Mouse (Mus musculus) layer of hippocampus, adult 2 months (tissue): ENCODE measurements around the gene Slc2a10. TPM values are rescaled to one million over a fixed set of nuclear protein-coding genes. Genes with fewer than 3 reads are reported as not detected.
"Not testable (repeated sequence)": the region's sequence is repeated elsewhere in the genome, so short reads cannot be mapped to it uniquely, and the experiment has no call there.

Source experiments
- DNase-seq, 2 experiments: peaks; one replicate each; pipeline ENCODE4 v3.0.0; 2022; ENCODE audit warnings: low spot score in 2 of 2
- H3K27ac ChIP-seq: fragments of 200-600 bp; 2 replicates; pipeline ENCODE4 v1.8.1; 2022
- H3K4me3 ChIP-seq: fragments of 200-600 bp; 2 replicates; pipeline ENCODE4 v1.8.1; 2022; ENCODE audit warnings: mild to moderate bottlenecking
- CTCF ChIP-seq: fragments of 200-600 bp; conservative IDR thresholded peaks from 2 replicates; pipeline ENCODE4 v1.8.1; 2022; ENCODE audit warnings: antibody characterized with exemption, mild to moderate bottlenecking, moderate library complexity
- total RNA-seq, 2 experiments: library from RNA; stranded (reverse); gene quantifications; 2 replicates each; pipeline ENCODE4 v1.2.3; 2021

Gene Slc2a10
- total RNA-seq, 2 experiments from 2014 or later = 0.91 to 0.92 TPM

- DNase-seq = no peak
- Histone ChIP-seq H3K4me3 (no peak overlapping the region), H3K27ac (peak overlapping the region; percentile 76)
- TF ChIP-seq CTCF = no peak
These were observed 17.2 kb upstream of the Slc2a10 start for GRCm38 (mm10) chr2:165486401-165486800.

GRCm38 (mm10) chr2:165486881-165487535 lies 16.6 kb upstream of the Slc2a10 start:
- peak; percentile 43 to 67 for DNase-seq
- peak; percentile 95 for TF ChIP-seq CTCF
- Histone ChIP-seq H3K27ac (peak overlapping the region; percentile 76), H3K4me3 (no peak overlapping the region)

GRCm38 (mm10) chr2:165492648-165493553 lies 10.7 kb upstream of the Slc2a10 start, which contains the start of gene Trp53rka:
Trp53rka (minus strand) TSS chr2:165493324.
- DNase-seq = peak; percentile 77 to 85

GRCm38 (mm10) chr2:165493587-165494210 lies 9.9 kb upstream of the Slc2a10 start:
- H3K4me3 ChIP-seq = peak overlapping the region; percentile 82
- peak; percentile 53 to 79 for DNase-seq
- H3K27ac ChIP-seq = peak overlapping the region; percentile 95
- TF ChIP-seq CTCF = no peak

More at GRCm38 (mm10) chr2:165492648-165493553, 10.7 kb upstream of the Slc2a10 start, which contains the start of gene Trp53rka:
- peak within 1 kb of the TSS; percentile 82 for H3K4me3 ChIP-seq
- TF ChIP-seq CTCF = no peak
- peak within 1 kb of the TSS; percentile 95 for H3K27ac ChIP-seq

GRCm38 (mm10) chr2:165494495-165494894 lies 9.1 kb upstream of the Slc2a10 start:
- TF ChIP-seq CTCF = no peak
- Histone ChIP-seq H3K4me3 (no peak overlapping the region), H3K27ac (peak overlapping the region; percentile 95)
- no peak for DNase-seq

GRCm38 (mm10) chr2:165496251-165496650 lies 7.3 kb upstream of the Slc2a10 start:
- TF ChIP-seq CTCF = peak; percentile 78
- DNase-seq = peak; percentile 56 to 77

GRCm38 (mm10) chr2:165497706-165498275 lies 5.8 kb upstream of the Slc2a10 start:
- TF ChIP-seq CTCF = no peak
- Histone ChIP-seq H3K4me3 (no peak overlapping the region), H3K27ac (no peak overlapping the region)
- no peak for DNase-seq

More at GRCm38 (mm10) chr2:165496251-165496650, 7.3 kb upstream of the Slc2a10 start:
- Histone ChIP-seq H3K27ac (no peak overlapping the region), H3K4me3 (no peak overlapping the region)

GRCm38 (mm10) chr2:165498816-165499215 lies 4.8 kb upstream of the Slc2a10 start:
- no peak for DNase-seq
- Histone ChIP-seq H3K27ac (no peak overlapping the region), H3K4me3 (no peak overlapping the region)
- no peak for TF ChIP-seq CTCF

- no peak for DNase-seq
- H3K4me3 ChIP-seq = no peak overlapping the region
- no peak for TF ChIP-seq CTCF
- H3K27ac ChIP-seq = no peak overlapping the region
These were observed 6.1 kb downstream of the Slc2a10 start for GRCm38 (mm10) chr2:165509686-165510085.

GRCm38 (mm10) chr2:165510466-165510865 lies 6.9 kb downstream of the Slc2a10 start:
- no peak for TF ChIP-seq CTCF
- Histone ChIP-seq H3K27ac (no peak overlapping the region), H3K4me3 (no peak overlapping the region)
- DNase-seq = no peak

GRCm38 (mm10) chr2:165510914-165511458 lies 7.4 kb downstream of the Slc2a10 start:
- DNase-seq, H3K27ac ChIP-seq, H3K4me3 ChIP-seq: not testable (repeated sequence)

GRCm38 (mm10) chr2:165511530-165511929 lies 7.9 kb downstream of the Slc2a10 start:
- not testable (repeated sequence) for DNase-seq, H3K4me3 ChIP-seq, H3K27ac ChIP-seq
